Mouse (Mus musculus) kidney, postnatal 14 days (tissue): Measurements from ENCODE around the gene Soga1.

Experiments
- DNase-seq: peaks from one replicate; pipeline ENCODE4 v3.0.0; 2022; ENCODE audit warnings: mixed read lengths

Soga1 gene

GRCm38 (mm10) chr2:156980059-156980458, 99.0 kb downstream of the Soga1 start:
- DNase-seq, result no peak

- DNase-seq, result no peak
Measured at GRCm38 (mm10) chr2:156976711-156977110, 102.3 kb downstream of the Soga1 start.

GRCm38 (mm10) chr2:156974967-156975366, 104.1 kb downstream of the Soga1 start:
- peak; percentile 24 for DNase-seq

- no peak for DNase-seq
Measured at GRCm38 (mm10) chr2:156973316-156974100, 105.5 kb downstream of the Soga1 start.

- no peak for DNase-seq
Measured at GRCm38 (mm10) chr2:156970253-156970652, 108.8 kb downstream of the Soga1 start.

DNA sequence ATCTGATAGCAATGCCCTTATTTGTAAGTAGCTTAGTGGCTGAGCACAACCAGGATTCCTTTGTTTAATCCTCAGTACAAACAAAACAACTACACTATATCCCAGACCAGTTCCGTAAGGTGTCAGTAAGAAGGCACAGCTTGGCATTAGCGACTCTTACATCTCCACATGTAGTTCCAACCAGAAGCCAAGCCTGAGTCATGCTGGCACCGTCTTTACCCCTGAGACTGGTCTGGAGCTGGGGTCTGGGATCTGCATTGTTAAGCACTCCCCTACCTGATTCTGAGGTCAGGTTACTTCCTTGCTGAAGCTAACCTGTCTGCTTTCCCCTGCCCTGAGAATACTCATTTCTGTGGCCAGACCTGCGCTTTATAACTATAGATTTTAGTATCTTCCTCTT, 110.6 kb downstream of the Soga1 start:
- no peak for DNase-seq

DNA sequence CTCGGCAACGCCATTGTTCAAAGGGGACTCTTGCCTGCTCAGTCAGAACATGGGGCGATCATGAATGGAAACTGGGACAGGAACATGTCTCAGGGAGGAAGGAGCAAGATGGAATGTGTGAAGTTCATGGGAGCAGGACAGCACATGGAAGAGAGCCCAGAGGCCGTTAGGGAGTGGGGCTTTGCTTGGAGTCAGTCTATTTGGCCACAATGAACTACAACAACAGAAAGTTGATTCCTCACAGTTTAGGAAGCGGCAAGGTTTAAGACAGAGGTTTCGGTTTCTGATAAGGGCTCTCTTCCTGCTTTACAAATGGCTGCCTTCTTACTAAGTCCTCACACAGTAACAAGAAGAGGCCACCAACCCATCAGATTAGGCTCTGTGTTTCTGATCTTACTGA, 111.7 kb downstream of the Soga1 start:
- peak; percentile 49 for DNase-seq
